ENCODE assay signal across 9 mouse cellular contexts in the genomic region with DNA sequence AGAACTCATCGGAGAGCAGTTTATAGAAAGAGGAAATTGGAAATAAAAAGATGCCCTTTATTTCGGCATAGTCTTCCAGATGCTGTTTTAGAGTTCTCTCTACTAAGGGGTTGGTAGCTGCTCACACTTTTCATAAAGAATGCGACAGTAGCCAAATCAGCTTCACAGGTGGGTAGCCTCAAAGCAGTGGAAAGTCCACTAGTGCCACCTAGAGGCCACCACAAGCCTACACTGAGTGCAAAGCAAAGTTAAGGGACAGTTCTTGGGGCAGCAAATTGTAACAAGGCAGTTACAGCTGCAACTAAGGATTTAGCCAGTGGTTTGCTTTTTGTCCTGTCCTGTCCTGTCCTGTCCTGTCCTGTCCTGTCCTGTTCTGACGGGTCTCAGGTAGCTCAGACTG. TPM values are rescaled to one million over a fixed set of nuclear protein-coding genes. Genes with fewer than 3 reads are reported as not detected.
DNase-seq lines count a peak whose midpoint lies in the region; ATAC-seq and TF ChIP-seq lines count a peak whose summit lies in the region.
"Had no signal": no experiment of that assay in that cellular context is flagged by ENCODE, and none has a peak within 500 bp of the region (broad histone marks: within the 10 kb centered on the region; RNA-seq: fewer than 3 reads in every experiment).

No protein-coding gene starts in this region.

- no peak overlapping the region for H3K4me3 ChIP-seq in lung, adult 2 months (replicated peaks; ENCODE audit: extremely low read depth, low read depth, low read length)
- H3K4me3 ChIP-seq: myocyte had no signal

- no peak for TF ChIP-seq POLR2A in lung, adult 2 months (IDR thresholded peaks at IDR 0.05; ENCODE audit: borderline replicate concordance, extremely low read depth, low read depth, low read length)

- 42% methylated on average over 4 of the region's 4 CpGs for WGBS in lung, adult 2 months

- no peak for DNase-seq in frontal cortex, postnatal 14 days (ENCODE audit: low spot score in 2 of 2)
- DNase-seq in spleen, postnatal 36 days (ENCODE audit: low spot score in 2 of 2) = peak; percentile 10
- DNase-seq in spleen, adult 12 weeks (ENCODE audit: low spot score) = no peak
- DNase-seq in embryo, embryonic 9.5 days (ENCODE audit: extremely low spot score) = peak; percentile 36
- DNase-seq in lung, adult 2 months = peak; percentile 19
- DNase-seq in thymus, postnatal 14 days = peak; percentile 42
- no peak for DNase-seq in ovary, postnatal 36 days (ENCODE audit: low spot score)

- no peaks in the 10 kb centered on the region for H3K4me1 ChIP-seq in lung, adult 2 months (ENCODE audit: control insufficient read depth, insufficient read depth, low read length)

- peak; percentile 68 for TF ChIP-seq CTCF in lung, adult 2 months (IDR thresholded peaks at IDR 0.05; ENCODE audit: insufficient read depth, low read length)

- ATAC-seq in frontal cortex, adult (ENCODE audit: low TSS enrichment) = peak; percentile 77; the same call in 1 of the 2 replicates

RNA-seq across cellular contexts. Expression of gene Col6a4, which starts 27.0 kb away (rescaled TPM):
- polyA plus RNA-seq in lung, adult 2 months (2012; rRNA removed) = 0.32 and 0.56 TPM in 2 replicates

RNA-seq across cellular contexts. Expression of gene Glyctk, which starts 34.3 kb away (rescaled TPM):
- polyA plus RNA-seq in lung, adult 2 months (2012; rRNA removed) = 1.7 and 2.6 TPM in 2 replicates

RNA-seq across cellular contexts. Expression of gene Wdr82, which starts 47.1 kb away (rescaled TPM):
- polyA plus RNA-seq in lung, adult 2 months (2012; rRNA removed) = 47.3 and 49.1 TPM in 2 replicates

Comparison
In these comparisons a context has a peak if more than half of its experiments do, and no peak if none do; other contexts are left out.
1. DNase-seq: peak in spleen, postnatal 36 days (2 of 2), embryo, embryonic 9.5 days (single experiment), lung, adult 2 months (single experiment) and thymus, postnatal 14 days (single experiment); none in frontal cortex, postnatal 14 days (0 of 2), spleen, adult 12 weeks (single experiment) and ovary, postnatal 36 days (single experiment).